18 mouse cellular contexts compared by ENCODE assay signal in genomic region chr5:38558831-38559230, GRCm38 (mm10). TPM values are rescaled to one million over a fixed set of nuclear protein-coding genes. Genes with fewer than 3 reads are reported as not detected.
DNase-seq lines count a peak whose midpoint lies in the region; ATAC-seq and TF ChIP-seq lines count a peak whose summit lies in the region.
"Had no signal": no experiment of that assay in that cellular context is flagged by ENCODE, and none has a peak within 500 bp of the region (broad histone marks: within the 10 kb centered on the region; RNA-seq: fewer than 3 reads in every experiment).

No protein-coding gene starts in this region.

- H3K4me1 ChIP-seq in hindbrain, embryonic 13.5 days (replicated peaks): peaks cover 54% of the 10 kb centered on the region
- peaks cover 23% of the 10 kb centered on the region for H3K4me1 ChIP-seq in hindbrain, embryonic 16.5 days (ENCODE audit: control insufficient read depth, insufficient read depth, low read depth, low read length)
- H3K4me1 ChIP-seq in stomach, embryonic 16.5 days (ENCODE audit: control insufficient read depth, insufficient read depth, low read length): peaks cover 39% of the 10 kb centered on the region
- H3K4me1 ChIP-seq in stomach, postnatal 0 days (replicated peaks; ENCODE audit: control insufficient read depth, insufficient read depth): peaks cover 14% of the 10 kb centered on the region; the same call in 1 of the 2 replicates
- H3K4me1 ChIP-seq in olfactory bulb, adult 2 months (ENCODE audit: control insufficient read depth, insufficient read depth, low read length): peaks cover 29% of the 10 kb centered on the region

- H3K4me2 ChIP-seq in hindbrain, embryonic 13.5 days: no peak overlapping the region
- no peak overlapping the region for H3K4me2 ChIP-seq in hindbrain, embryonic 16.5 days (ENCODE audit: low read length)
- no peak overlapping the region for H3K4me2 ChIP-seq in stomach, embryonic 16.5 days (ENCODE audit: low read depth, low read length)
- H3K4me2 ChIP-seq in stomach, postnatal 0 days (replicated peaks; ENCODE audit: low read depth): no peak overlapping the region

- H3K9me3 ChIP-seq in hindbrain, embryonic 13.5 days: no peaks in the 10 kb centered on the region
- no peaks in the 10 kb centered on the region for H3K9me3 ChIP-seq in hindbrain, embryonic 16.5 days (ENCODE audit: control insufficient read depth, low read length)
- H3K9me3 ChIP-seq in stomach, embryonic 16.5 days (replicated peaks; ENCODE audit: control insufficient read depth, low read length): no peaks in the 10 kb centered on the region
- H3K9me3 ChIP-seq in stomach, postnatal 0 days (ENCODE audit: control insufficient read depth, low read length): no peaks in the 10 kb centered on the region

- H3K9ac ChIP-seq in hindbrain, embryonic 13.5 days: peak overlapping the region; percentile 26; the same call in 1 of the 2 replicates
- no peak overlapping the region for H3K9ac ChIP-seq in hindbrain, embryonic 16.5 days (ENCODE audit: low read depth, low read length)
- 0 out of 2 replicates have a peak overlapping the region, but pooled peaks have one; percentile 26 for H3K9ac ChIP-seq in stomach, embryonic 16.5 days (ENCODE audit: low read length)
- no peak overlapping the region for H3K9ac ChIP-seq in stomach, postnatal 0 days (ENCODE audit: low read length)
- H3K9ac ChIP-seq: liver, embryonic 14.5 days had no signal

- H3K27ac ChIP-seq in hindbrain, embryonic 13.5 days: no peak overlapping the region
- no peak overlapping the region for H3K27ac ChIP-seq in hindbrain, embryonic 16.5 days (ENCODE audit: low read depth, low read length)
- H3K27ac ChIP-seq in stomach, embryonic 16.5 days (ENCODE audit: low read length): no peak overlapping the region
- no peak overlapping the region for H3K27ac ChIP-seq in stomach, postnatal 0 days (replicated peaks)
- H3K27ac ChIP-seq in olfactory bulb, adult 2 months (ENCODE audit: insufficient read depth, low read depth, low read length): peak overlapping the region; percentile 27; the same call in 1 of the 2 replicates
- H3K27ac ChIP-seq: liver, embryonic 14.5 days had no signal

- TF ChIP-seq CTCF in stomach, postnatal 0 days (IDR thresholded peaks at IDR 0.05; ENCODE audit: low read depth): no peak
- TF ChIP-seq CTCF in olfactory bulb, adult 2 months (IDR thresholded peaks at IDR 0.05; ENCODE audit: insufficient read depth, low read depth, low read length): no peak

- WGBS in hindbrain, embryonic 13.5 days: 83% methylated on average over 5 of the region's 5 CpGs
- 92% methylated on average over 5 of the region's 5 CpGs for WGBS in hindbrain, embryonic 16.5 days
- 87% methylated on average over 5 of the region's 5 CpGs for WGBS in stomach, embryonic 16.5 days
- WGBS in stomach, postnatal 0 days: 71% methylated on average over 5 of the region's 5 CpGs
- 64% methylated on average over 5 of the region's 5 CpGs for WGBS in olfactory bulb, adult 2 months

- no peak for ATAC-seq in hindbrain, embryonic 13.5 days (ENCODE audit: low FRiP score)
- ATAC-seq in hindbrain, embryonic 16.5 days: no peak
- ATAC-seq in stomach, embryonic 16.5 days (ENCODE audit: insufficient read depth, low FRiP score): no peak
- ATAC-seq in stomach, postnatal 0 days (ENCODE audit: low FRiP score, low TSS enrichment): no peak
- ATAC-seq: forebrain, embryonic 14.5 days; midbrain, embryonic 16.5 days had no signal

- TF ChIP-seq POLR2A in olfactory bulb, adult 2 months (IDR thresholded peaks at IDR 0.05; ENCODE audit: insufficient read depth, low read depth, low read length): no peak

- peak; percentile 90 for DNase-seq in heart, adult 11 months
- no peak for DNase-seq in heart, postnatal 14 days
- DNase-seq in stomach, postnatal 0 days (ENCODE audit: low spot score): no peak
- DNase-seq in retina, postnatal 1 day: no peak
- DNase-seq: adrenal gland, postnatal 14 days; B cell, adult 2 months; cerebellum, adult 9-11 months; kidney, adult 9 months; kidney, postnatal 4 days; right cerebral cortex, postnatal 25 days; thymus, postnatal 25 days had no signal

- H3K36me3 ChIP-seq in hindbrain, embryonic 13.5 days: peaks cover 53% of the 10 kb centered on the region
- peaks cover 3% of the 10 kb centered on the region for H3K36me3 ChIP-seq in hindbrain, embryonic 16.5 days (ENCODE audit: control insufficient read depth, insufficient read depth, low read length)
- peaks cover 16% of the 10 kb centered on the region for H3K36me3 ChIP-seq in stomach, embryonic 16.5 days (ENCODE audit: control insufficient read depth, insufficient read depth, low read length)
- H3K36me3 ChIP-seq in stomach, postnatal 0 days (ENCODE audit: control insufficient read depth, insufficient read depth, low read length): peaks cover 20% of the 10 kb centered on the region

- no peak for TF ChIP-seq EP300 in stomach, postnatal 0 days (optimal IDR thresholded peaks at IDR 0.05)

- H3K27me3 ChIP-seq in hindbrain, embryonic 13.5 days: no peaks in the 10 kb centered on the region
- no peaks in the 10 kb centered on the region for H3K27me3 ChIP-seq in hindbrain, embryonic 16.5 days (replicated peaks; ENCODE audit: control insufficient read depth, insufficient read depth, low read length)
- H3K27me3 ChIP-seq in stomach, embryonic 16.5 days (ENCODE audit: control insufficient read depth, insufficient read depth, low read length): no peaks in the 10 kb centered on the region
- no peaks in the 10 kb centered on the region for H3K27me3 ChIP-seq in stomach, postnatal 0 days (ENCODE audit: control insufficient read depth, insufficient read depth, low read length)

- H3K4me3 ChIP-seq in hindbrain, embryonic 13.5 days: no peak overlapping the region
- no peak overlapping the region for H3K4me3 ChIP-seq in hindbrain, embryonic 16.5 days (ENCODE audit: low read length)
- H3K4me3 ChIP-seq in stomach, embryonic 16.5 days (replicated peaks; ENCODE audit: low read length): no peak overlapping the region
- no peak overlapping the region for H3K4me3 ChIP-seq in stomach, postnatal 0 days (ENCODE audit: low read depth, low read length)
- H3K4me3 ChIP-seq in olfactory bulb, adult 2 months (ENCODE audit: insufficient read depth, low read depth, low read length): no peak overlapping the region

- intact Hi-C loops in heart, postnatal 14 days (cut with DNase I): no loop called here

RNA-seq across cellular contexts. Expression of gene Wdr1, which starts 4.2 kb away (rescaled TPM):
- 100 to 1,000 TPM; 119 to 146 TPM for total RNA-seq in heart, postnatal 14 days (2021)
- 149 and 151 TPM in 2 replicates for polyA plus RNA-seq in hindbrain, embryonic 13.5 days (2015; fragmentation: Nextera tagmentation; extraction: Ambion mirVana)
- polyA plus RNA-seq in hindbrain, embryonic 16.5 days (2015; fragmentation: Nextera tagmentation; extraction: Ambion mirVana): 202 and 210 TPM in 2 replicates
- polyA plus RNA-seq in stomach, embryonic 16.5 days (2015; fragmentation: Nextera tagmentation; extraction: Ambion mirVana): 252 and 291 TPM in 2 replicates
- polyA plus RNA-seq in stomach, postnatal 0 days (2015; fragmentation: Nextera tagmentation; extraction: Ambion mirVana): 174 and 178 TPM in 2 replicates
- polyA plus RNA-seq in olfactory bulb, adult 2 months (2012; ENCODE audit: insufficient read depth, insufficient read length, low replicate concordance, missing spikeins): 427 TPM in 1 of 2 replicates, not detected in the other

RNA-seq across cellular contexts. Expression of gene Slc2a9, which starts 55.9 kb away (rescaled TPM):
- 1 to 10 TPM in 1 of 2 experiments, under 1 TPM in 1; 0.85 to 2.9 TPM for total RNA-seq in heart, postnatal 14 days (2021)
- 0.13 and 0.19 TPM in 2 replicates for polyA plus RNA-seq in hindbrain, embryonic 13.5 days (2015; fragmentation: Nextera tagmentation; extraction: Ambion mirVana)
- polyA plus RNA-seq in hindbrain, embryonic 16.5 days (2015; fragmentation: Nextera tagmentation; extraction: Ambion mirVana): 0.44 and 0.77 TPM in 2 replicates
- polyA plus RNA-seq in stomach, embryonic 16.5 days (2015; fragmentation: Nextera tagmentation; extraction: Ambion mirVana): 0.77 and 1.4 TPM in 2 replicates
- polyA plus RNA-seq in stomach, postnatal 0 days (2015; fragmentation: Nextera tagmentation; extraction: Ambion mirVana): 0.62 and 0.93 TPM in 2 replicates
- polyA plus RNA-seq in olfactory bulb, adult 2 months (2012; ENCODE audit: insufficient read depth, insufficient read length, low replicate concordance, missing spikeins): not detected in 2 replicates

Comparison
In these comparisons a context has a peak if more than half of its experiments do, and no peak if none do; other contexts are left out.
1. H3K9ac ChIP-seq: peak in hindbrain, embryonic 13.5 days (single experiment) and stomach, embryonic 16.5 days (single experiment); none in hindbrain, embryonic 16.5 days (single experiment) and stomach, postnatal 0 days (single experiment).